Mouse (Mus musculus): ENCODE measurements around the gene Ckmt1. TPM values are rescaled to one million over a fixed set of nuclear protein-coding genes. Genes with fewer than 3 reads are reported as not detected.
"Not testable (repeated sequence)": the region's sequence is repeated elsewhere in the genome, so short reads cannot be mapped to it uniquely, and the experiment has no call there.

Ckmt1 gene
- polyA plus RNA-seq, 1 experiment from 2014 or later, result 0.68 TPM

DNA sequence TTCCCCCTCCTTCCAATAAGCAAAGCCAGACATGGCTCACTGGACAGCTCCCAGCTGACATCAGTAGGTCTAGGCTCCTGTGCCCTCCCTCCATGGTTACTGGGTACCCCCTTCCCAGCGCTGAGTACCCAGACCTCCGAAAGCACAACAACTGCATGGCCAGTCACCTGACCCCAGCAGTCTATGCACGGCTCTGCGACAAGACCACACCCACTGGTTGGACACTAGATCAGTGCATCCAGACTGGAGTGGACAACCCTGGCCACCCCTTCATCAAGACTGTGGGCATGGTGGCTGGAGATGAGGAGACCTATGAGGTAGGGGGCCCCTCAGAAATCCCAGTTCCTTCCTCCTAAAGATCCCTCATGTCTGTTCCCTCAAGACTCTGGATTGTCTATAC is 1.9 kb downstream of the Ckmt1 start:
- Histone ChIP-seq H3K36me3 (replicated peaks; ENCODE audit: insufficient read depth, low read length) (no peaks in the 10 kb centered on the region), H3K27me3 (ENCODE audit: insufficient read depth, low read length) (peaks cover 47% of the 10 kb centered on the region), H3K4me1 (ENCODE audit: insufficient read depth) (peaks cover 3% of the 10 kb centered on the region; the same call in 1 of the 2 replicates), H3K9ac (replicated peaks) (no peak overlapping the region), H3K4me2 (ENCODE audit: low read depth, low read length) (no peak overlapping the region), H3K4me3 (ENCODE audit: low read depth, low read length) (no peak overlapping the region), H3K27ac (ENCODE audit: low read depth) (no peak overlapping the region), H3K9me3 (ENCODE audit: low read length) (no peaks in the 10 kb centered on the region)
- 55% methylated on average over 4 of the region's 4 CpGs for WGBS (ENCODE audit: insufficient replicate concordance)
- DNase-seq (no peak), ATAC-seq (no peak)
- TF ChIP-seq EP300 (IDR thresholded peaks at IDR 0.05; ENCODE audit: low read depth) (no peak), CTCF (IDR thresholded peaks at IDR 0.05; ENCODE audit: low read depth) (no peak)

DNA sequence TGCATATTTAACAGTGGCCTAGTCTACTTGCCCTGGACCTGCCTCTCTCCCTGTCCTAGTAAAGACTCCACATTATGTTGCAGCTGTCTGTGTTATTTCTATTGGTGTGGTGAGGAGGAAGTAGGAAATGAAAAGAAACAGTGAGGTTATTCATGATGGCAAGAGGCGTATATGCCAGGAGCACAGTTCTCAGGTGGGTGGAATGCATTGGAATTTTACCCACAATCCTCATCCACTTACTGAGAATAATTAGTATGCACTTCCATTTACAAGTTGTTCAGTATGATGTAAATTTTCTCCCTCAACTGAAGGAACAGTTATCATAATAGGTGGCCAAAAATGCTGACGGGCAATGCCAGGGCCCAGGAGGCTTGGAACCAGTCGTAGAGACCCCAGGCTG is 6.1 kb downstream of the Ckmt1 start:
- Histone ChIP-seq H3K9ac (replicated peaks) (no peak overlapping the region), H3K4me2 (ENCODE audit: low read depth, low read length) (no peak overlapping the region), H3K36me3 (replicated peaks; ENCODE audit: insufficient read depth, low read length) (no peaks in the 10 kb centered on the region), H3K9me3 (ENCODE audit: low read length) (no peaks in the 10 kb centered on the region), H3K27ac (ENCODE audit: low read depth) (no peak overlapping the region), H3K4me3 (ENCODE audit: low read depth, low read length) (no peak overlapping the region), H3K4me1 (ENCODE audit: insufficient read depth) (no peaks in the 10 kb centered on the region), H3K27me3 (ENCODE audit: insufficient read depth, low read length) (peaks cover 18% of the 10 kb centered on the region)
- TF ChIP-seq EP300 (IDR thresholded peaks at IDR 0.05; ENCODE audit: low read depth), result no peak
- TF ChIP-seq CTCF (IDR thresholded peaks at IDR 0.05; ENCODE audit: low read depth), result no peak
- no peak for ATAC-seq
- no peak for DNase-seq
- 76% methylated on average over 3 of the region's 3 CpGs for WGBS (ENCODE audit: insufficient replicate concordance)

DNA sequence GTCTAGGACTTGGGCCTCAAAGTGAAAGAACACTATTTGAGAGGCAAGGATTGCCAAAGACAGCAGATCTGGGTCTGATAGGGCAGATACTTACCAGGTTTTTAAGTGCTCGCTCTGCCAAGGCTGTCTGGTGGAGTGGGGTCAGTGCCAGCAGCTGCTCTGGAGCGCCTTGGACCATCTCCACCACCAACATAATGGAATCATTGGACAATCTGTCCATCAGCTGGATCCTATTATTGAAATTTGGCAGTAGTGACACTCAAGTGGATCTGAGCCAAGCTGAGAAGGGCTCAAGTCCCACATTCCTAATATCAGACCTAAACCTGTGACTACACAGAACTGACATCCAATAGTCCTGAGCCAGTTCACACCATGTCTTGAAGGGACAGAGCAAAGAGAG is 11.3 kb downstream of the Ckmt1 start:
- WGBS (ENCODE audit: insufficient replicate concordance), result 72% methylated on average over 2 of the region's 2 CpGs
- no peak overlapping the region for H3K9ac ChIP-seq (replicated peaks)
- DNase-seq (no peak), ATAC-seq (no peak)
- H3K4me2 ChIP-seq (ENCODE audit: low read depth, low read length), result no peak overlapping the region
- no peak overlapping the region for H3K27ac ChIP-seq (ENCODE audit: low read depth)
- TF ChIP-seq EP300 (IDR thresholded peaks at IDR 0.05; ENCODE audit: low read depth) (no peak), CTCF (IDR thresholded peaks at IDR 0.05; ENCODE audit: low read depth) (no peak)
- no peaks in the 10 kb centered on the region for H3K36me3 ChIP-seq (replicated peaks; ENCODE audit: insufficient read depth, low read length)
- H3K4me3 ChIP-seq (ENCODE audit: low read depth, low read length), result no peak overlapping the region
- no peaks in the 10 kb centered on the region for H3K27me3 ChIP-seq (ENCODE audit: insufficient read depth, low read length)
- H3K4me1 ChIP-seq (ENCODE audit: insufficient read depth), result no peaks in the 10 kb centered on the region
- no peaks in the 10 kb centered on the region for H3K9me3 ChIP-seq (ENCODE audit: low read length)

DNA sequence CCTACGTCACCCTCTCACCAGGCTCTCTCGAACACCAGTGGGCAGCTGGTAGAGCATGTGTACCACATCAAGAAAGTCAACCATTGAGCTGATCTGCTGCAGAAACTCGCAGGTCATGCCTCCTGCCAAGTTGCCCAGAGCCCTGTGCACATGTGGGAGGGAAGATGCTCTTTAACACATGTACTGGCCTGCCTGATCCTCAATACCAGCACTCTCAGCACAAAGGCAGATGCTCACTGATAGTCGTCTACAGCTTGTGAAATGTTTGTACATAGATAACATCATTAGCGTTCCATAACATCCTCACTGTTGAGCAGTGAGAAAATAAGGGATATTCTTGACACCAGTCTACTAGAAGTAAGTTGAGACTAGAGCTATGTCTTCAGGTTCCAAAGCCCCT is 13.4 kb downstream of the Ckmt1 start:
- no peaks in the 10 kb centered on the region for H3K4me1 ChIP-seq (ENCODE audit: insufficient read depth)
- TF ChIP-seq CTCF (IDR thresholded peaks at IDR 0.05; ENCODE audit: low read depth) (no peak), EP300 (IDR thresholded peaks at IDR 0.05; ENCODE audit: low read depth) (no peak)
- no peak for ATAC-seq
- H3K9me3 ChIP-seq (ENCODE audit: low read length), result no peaks in the 10 kb centered on the region
- H3K27me3 ChIP-seq (ENCODE audit: insufficient read depth, low read length), result no peaks in the 10 kb centered on the region
- H3K9ac ChIP-seq (replicated peaks), result no peak overlapping the region
- no peak for DNase-seq
- 66% methylated on average over 5 of the region's 5 CpGs for WGBS (ENCODE audit: insufficient replicate concordance)
- H3K36me3 ChIP-seq (replicated peaks; ENCODE audit: insufficient read depth, low read length), result no peaks in the 10 kb centered on the region
- H3K4me3 ChIP-seq (ENCODE audit: low read depth, low read length), result no peak overlapping the region
- no peak overlapping the region for H3K27ac ChIP-seq (ENCODE audit: low read depth)
- no peak overlapping the region for H3K4me2 ChIP-seq (ENCODE audit: low read depth, low read length)

DNA sequence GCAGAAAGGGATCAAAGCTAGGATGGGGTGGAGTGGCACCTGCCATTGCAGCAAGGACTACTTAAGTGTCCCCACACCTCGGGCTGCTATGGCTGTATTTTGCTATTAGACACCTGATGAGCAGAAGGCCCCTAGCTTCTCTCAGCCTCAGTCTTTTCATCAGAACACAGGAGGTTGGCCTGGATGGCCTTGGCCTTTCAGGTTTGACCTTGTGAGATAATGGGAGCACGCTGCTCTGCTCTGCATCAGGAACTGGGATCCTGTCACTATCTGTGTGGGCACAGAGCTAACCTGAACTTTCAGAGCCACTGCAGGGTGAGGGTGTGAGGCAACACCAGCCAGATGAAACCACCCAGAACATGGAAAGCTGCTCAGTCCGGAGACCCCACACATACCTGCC is 14.8 kb downstream of the Ckmt1 start:
- no peak overlapping the region for H3K4me2 ChIP-seq (ENCODE audit: low read depth, low read length)
- H3K36me3 ChIP-seq (replicated peaks; ENCODE audit: insufficient read depth, low read length), result no peaks in the 10 kb centered on the region
- WGBS (ENCODE audit: insufficient replicate concordance), result 50% methylated on average over 3 of the region's 3 CpGs
- no peak overlapping the region for H3K9ac ChIP-seq (replicated peaks)
- DNase-seq, result no peak
- no peaks in the 10 kb centered on the region for H3K4me1 ChIP-seq (ENCODE audit: insufficient read depth)
- no peak for ATAC-seq
- no peaks in the 10 kb centered on the region for H3K27me3 ChIP-seq (ENCODE audit: insufficient read depth, low read length)
- no peak overlapping the region for H3K4me3 ChIP-seq (ENCODE audit: low read depth, low read length)
- H3K27ac ChIP-seq (ENCODE audit: low read depth), result no peak overlapping the region
- no peaks in the 10 kb centered on the region for H3K9me3 ChIP-seq (ENCODE audit: low read length)
- TF ChIP-seq CTCF (IDR thresholded peaks at IDR 0.05; ENCODE audit: low read depth) (no peak), EP300 (IDR thresholded peaks at IDR 0.05; ENCODE audit: low read depth) (no peak)

DNA sequence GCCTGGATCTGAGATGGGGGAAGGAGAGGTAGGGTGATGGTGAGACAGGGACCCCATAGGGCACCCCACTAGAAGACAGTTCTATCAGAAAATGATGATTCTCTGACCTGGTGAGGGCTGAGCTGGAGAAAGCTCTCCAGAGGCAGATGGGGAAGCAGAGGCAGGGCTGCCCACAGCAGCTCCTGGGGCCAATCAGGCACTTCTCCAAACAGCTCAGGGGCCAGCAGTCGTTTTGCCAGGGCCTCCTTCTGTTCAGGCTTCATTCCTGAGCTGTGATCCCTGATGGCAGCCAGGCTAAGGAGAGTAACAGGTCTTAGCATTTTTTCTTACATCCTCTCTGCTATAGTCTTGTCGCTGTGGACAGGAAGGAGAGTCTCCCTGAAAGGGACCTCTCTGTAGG is 17.3 kb downstream of the Ckmt1 start:
- no peak for ATAC-seq
- Histone ChIP-seq H3K27me3 (ENCODE audit: insufficient read depth, low read length) (no peaks in the 10 kb centered on the region), H3K9me3 (ENCODE audit: low read length) (no peaks in the 10 kb centered on the region), H3K9ac (replicated peaks) (no peak overlapping the region), H3K4me1 (ENCODE audit: insufficient read depth) (no peaks in the 10 kb centered on the region), H3K36me3 (replicated peaks; ENCODE audit: insufficient read depth, low read length) (no peaks in the 10 kb centered on the region), H3K4me2 (ENCODE audit: low read depth, low read length) (no peak overlapping the region), H3K27ac (ENCODE audit: low read depth) (no peak overlapping the region), H3K4me3 (ENCODE audit: low read depth, low read length) (no peak overlapping the region)
- DNase-seq, result no peak
- TF ChIP-seq CTCF (IDR thresholded peaks at IDR 0.05; ENCODE audit: low read depth) (no peak), EP300 (IDR thresholded peaks at IDR 0.05; ENCODE audit: low read depth) (no peak)
- 48% methylated on average over 2 of the region's 2 CpGs for WGBS (ENCODE audit: insufficient replicate concordance)

DNA sequence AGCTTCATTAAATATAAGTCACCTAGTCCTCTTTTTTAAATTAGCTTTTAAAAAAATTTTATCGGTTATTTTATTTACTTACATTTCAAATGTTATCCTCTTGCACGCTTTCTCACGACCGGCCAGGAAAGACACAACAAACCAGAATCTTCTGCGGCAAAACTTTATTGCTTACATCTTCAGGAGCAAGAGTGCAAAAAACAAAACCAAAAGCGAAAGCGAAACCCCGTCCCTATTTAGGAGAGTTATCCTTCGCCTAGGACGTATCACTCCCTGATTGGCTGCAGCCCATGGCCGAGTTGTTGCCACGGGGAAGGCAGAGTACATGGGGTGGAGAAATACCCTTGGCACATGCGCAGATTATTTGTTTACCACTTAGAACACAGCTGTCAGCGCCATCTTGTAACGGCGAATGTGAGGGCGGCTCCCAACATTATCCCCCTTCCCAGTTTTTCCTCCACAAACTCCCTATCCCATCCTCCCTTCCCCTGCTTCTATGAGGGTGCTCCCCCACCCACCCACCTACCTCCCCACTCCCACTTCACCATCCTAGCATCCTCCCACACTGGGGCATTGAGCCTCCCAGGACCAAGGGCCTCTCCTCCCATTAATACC is 29.6 kb downstream of the Ckmt1 start, which contains the start of gene Strc:
Gene Strc, minus strand, starts transcription at position 208 of the 615 bp plus-strand sequence.
- 91% methylated on average over 16 of the region's 17 CpGs for WGBS (ENCODE audit: insufficient replicate concordance)
- H3K36me3 ChIP-seq (replicated peaks; ENCODE audit: insufficient read depth, low read length); ATAC-seq; DNase-seq; H3K27me3 ChIP-seq (ENCODE audit: insufficient read depth, low read length); H3K27ac ChIP-seq (ENCODE audit: low read depth); H3K4me3 ChIP-seq (ENCODE audit: low read depth, low read length); H3K9me3 ChIP-seq (ENCODE audit: low read length); H3K9ac ChIP-seq (replicated peaks); H3K4me2 ChIP-seq (ENCODE audit: low read depth, low read length); H3K4me1 ChIP-seq (ENCODE audit: insufficient read depth): not testable (repeated sequence)

All from liver, postnatal 0 days (tissue).